Mouse (Mus musculus) cerebral cortex, adult 2 months (tissue): ENCODE results near the gene Dip2c.

Experiments
- WGBS: fragments of 180-500 bp; shearing (Covaris S2); methylation state at CpG from one replicate; pipeline ENCODE4 v1.1.7; 2018; 5-methylcytosine and 5-hydroxymethylcytosine counted together

The Dip2c gene

DNA sequence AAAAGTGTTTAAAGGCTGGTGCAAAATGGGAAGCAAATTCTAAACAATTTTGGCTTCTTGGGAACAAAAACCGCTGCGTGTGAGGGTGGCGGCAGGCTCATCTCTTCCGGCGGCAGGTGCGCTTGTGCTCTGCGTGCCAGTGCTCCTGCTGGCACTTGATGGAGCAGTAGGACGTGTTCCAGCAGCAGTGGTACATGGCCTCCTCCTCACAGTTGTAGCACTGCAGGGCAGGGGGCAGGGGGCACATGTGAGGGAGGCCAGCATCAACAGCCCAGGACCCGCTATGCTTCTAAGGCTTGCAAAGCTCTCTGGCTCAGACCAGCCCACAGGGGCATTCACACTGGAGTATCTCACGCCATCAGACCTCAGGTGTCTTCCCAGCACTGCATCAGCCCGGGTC is 410.4 kb downstream of the Dip2c start:
- WGBS, result 63% methylated on average over 11 of the region's 11 CpGs

DNA sequence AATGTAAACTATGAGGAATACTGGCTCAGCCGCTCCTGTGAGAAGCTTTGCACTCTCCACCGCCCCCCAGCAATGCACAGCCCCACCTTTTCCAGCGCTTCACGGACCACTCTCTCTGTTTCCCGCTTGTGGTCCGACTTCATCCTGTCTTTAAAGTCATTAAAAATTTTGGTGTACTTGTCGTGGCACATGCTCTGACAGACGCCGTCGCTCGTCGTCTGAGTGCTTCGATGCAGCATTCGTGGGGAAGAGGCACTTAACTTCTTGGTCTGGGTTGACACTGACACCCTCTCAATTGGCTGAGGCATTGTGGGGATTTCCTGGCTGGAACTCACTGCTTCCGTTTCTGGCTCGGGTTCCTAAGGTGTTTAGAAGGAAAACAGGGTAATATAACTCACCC is 413.0 kb downstream of the Dip2c start:
- whole genome bisulfite sequencing, result 82% methylated on average over 16 of the region's 16 CpGs

DNA sequence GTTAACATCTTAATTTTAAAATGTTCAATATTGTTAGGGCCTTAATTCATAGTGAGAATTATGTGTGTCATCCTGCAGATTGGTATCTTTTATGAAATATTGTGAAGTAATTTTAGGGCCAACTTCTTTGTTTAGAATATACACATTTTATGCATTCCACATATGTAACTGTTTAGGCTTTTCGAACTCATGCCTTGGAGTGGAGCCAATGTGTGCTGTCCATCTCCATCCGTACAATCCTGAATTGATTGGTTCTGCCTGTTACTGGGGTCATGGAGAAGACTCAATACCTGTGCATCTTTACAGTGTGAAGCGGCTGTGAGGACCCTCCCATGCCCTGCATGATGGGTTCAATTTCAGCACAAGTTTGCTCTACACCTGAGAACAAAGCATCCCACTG is 416.5 kb downstream of the Dip2c start:
- WGBS, result 84% methylated on average over 3 of the region's 3 CpGs

DNA sequence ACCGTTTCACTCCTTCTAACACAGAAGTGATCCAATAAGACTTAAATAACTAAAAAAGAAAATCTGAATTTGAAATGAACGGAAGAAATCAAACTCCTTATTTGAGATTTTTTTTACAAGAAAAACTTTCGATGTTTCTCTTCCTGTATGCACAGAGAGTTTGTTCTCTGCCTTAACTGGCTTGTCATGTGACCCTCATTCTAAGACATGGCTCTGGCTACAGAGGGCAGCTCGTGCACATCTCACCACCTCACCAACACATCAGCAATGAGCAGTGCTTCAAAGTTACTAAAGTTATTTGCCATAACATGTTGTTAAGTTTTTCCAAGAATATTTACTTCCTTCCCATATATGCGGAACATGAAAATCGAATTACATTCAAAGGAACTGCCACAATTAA is 418.3 kb downstream of the Dip2c start:
- 90% methylated on average over 6 of the region's 6 CpGs for WGBS

DNA sequence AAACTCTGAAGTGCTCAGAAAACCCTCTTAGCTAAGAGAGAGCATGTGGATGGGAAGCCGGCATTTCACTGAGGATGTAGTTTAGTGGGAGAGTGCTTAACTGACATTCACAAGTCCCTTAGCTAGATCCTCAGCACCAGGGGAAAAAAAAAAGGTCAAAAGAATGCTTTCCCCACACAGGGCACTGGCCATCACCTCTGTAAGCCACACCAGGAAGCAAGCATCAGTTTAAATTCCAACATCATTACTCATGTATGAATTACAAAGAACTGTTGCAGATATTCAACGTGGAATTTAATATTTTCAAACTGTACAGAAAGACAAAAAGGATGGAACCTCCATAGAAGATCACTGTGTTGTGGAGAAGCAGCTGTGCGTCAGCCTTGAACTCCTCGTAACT is 419.1 kb downstream of the Dip2c start:
- WGBS, result 89% methylated on average over 4 of the region's 4 CpGs

DNA sequence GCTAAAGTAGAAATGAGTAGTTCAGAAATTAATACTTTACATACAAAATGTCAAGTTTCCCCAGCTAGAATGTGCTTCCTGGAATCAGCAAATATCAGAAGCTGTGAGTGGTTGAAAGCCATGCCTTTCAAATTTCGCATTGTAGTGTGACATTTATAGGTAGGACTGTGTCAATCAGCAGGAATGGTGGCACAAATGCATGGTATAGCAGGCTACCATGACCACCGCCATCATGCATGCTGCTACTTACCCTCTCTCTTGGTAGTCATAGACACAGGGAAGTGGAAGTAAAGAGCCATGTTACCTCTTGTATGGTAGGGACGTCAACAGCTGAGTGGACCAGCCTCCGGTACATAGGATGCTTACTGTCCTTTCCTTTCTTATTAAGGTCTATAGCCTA is 421.0 kb downstream of the Dip2c start:
- 98% methylated on average over 4 of the region's 4 CpGs for WGBS

DNA sequence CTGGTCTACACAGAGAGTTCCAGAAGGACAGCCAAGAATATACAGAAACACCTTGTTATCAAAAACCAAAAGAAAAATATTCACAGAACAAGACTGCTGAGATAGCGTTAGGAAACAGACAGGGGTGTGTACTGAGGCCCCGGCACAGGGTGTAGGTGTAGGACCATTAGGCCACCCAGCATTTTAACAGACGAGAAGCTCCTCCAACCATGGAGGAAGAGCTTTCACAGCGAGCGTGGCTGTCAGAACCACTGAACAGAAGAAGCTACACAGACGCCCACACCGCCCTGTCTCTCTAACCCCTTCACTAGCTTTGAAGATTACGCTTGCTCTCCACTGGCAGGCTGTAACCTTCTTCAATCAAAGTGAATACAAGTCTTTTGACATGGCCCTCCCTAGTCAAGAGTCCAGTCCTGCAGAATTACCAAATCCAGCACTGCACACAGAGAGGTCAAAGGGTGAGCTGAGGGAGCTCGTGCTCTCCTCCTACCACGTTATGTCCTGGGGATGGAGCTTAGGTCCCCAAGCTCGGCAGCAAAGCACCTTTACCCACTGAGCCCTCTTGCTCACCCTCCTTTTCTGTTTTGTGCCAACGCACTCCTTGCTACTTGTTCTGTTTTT is 426.4 kb downstream of the Dip2c start:
- WGBS, result 68% methylated on average over 12 of the region's 12 CpGs

DNA sequence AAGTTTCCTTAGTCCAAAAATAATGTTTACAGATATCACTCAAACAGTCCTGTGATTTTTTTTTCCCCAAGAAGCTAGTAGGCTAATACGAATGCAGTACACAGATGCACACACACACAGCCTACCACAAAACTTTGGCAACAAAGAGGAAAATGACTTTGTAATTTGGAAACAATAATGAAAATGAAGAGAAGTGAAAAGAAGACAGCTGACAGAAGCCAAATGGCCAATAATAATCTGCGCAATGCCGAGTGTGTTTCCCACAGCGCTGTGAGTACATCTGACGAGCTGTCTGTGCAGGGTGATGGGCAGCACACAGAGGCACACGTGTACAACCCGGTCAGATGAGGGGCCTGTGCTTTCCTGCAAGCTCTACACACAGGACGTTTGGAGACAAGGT is 430.4 kb downstream of the Dip2c start:
- WGBS, result 90% methylated on average over 8 of the region's 8 CpGs

DNA sequence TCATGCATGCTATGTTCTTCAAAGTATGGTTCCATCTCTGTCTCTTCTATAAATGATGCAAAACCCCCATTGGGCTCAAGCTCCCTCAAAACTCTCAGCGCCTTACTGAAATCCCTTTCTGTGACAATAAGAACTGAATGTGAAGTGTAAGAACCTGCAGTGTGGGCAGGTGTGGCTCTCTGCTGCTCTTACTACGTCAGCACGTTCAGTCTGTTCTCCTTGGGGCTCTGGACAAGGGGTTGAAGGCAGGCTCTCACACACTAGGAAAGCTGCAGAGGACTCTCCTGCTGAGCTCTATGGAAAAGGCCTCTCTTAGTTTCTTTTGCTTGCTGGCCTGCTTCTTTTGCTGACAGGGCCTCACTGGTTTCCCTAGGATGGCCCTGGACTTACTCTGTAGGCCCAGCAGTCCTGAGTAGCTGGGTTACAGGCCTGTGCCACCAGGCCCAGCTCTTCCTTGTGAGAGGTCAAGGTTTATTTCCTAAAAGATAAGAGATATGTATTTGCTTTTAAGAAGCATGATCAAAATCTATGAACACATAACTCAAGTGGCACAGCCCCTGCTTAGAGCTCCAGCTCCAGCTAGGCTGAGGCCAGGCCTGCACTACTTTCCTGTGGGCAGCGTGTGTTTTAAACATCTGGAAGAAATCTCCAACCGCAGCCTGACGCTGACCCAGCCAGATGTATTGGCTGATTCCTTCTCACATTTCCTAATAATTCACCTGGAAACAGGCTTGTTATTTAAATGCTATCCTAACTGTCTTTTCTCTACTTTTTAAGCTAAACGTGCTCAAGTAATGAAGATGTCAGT is 432.3 kb downstream of the Dip2c start:
- WGBS, result 80% methylated on average over 7 of the region's 7 CpGs

DNA sequence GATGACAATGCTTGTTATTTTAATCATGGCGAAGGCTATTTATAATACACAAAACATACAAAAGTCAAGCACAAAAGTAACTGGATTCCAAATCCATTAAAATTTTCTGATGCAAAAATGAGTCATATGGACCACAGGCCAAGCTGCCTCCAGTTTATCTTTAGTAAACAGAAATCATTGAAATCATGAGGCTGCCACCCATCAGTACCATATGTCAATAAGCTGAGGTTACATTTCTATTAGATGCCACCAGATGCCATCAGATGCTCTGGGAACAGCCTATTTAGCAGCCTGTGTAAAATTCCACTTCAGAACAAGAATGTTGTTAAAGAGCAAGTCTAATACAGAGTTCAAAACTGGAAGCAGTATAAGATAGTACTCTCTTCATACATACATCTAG is 436.1 kb downstream of the Dip2c start:
- WGBS, result 93% methylated on average over 1 of the region's 1 CpGs

DNA sequence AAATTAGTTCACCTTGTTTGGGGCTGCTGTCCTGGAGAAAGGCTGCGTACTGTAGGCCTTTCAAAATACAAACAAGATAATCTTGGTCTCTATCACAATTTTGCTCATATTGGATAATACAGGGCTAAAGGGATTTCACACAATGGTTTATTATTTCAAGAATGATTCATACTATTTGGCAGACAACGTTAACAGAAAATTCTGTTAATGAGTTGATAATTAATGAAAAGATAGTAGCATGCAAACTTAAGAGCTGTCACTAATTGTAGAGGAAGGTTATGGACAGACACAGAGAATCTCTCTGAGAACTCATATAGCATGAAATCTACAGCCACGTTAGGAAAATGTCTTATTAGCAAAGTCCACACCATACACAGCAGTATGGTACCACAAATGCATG is 436.6 kb downstream of the Dip2c start:
- 78% methylated on average over 3 of the region's 3 CpGs for WGBS

DNA sequence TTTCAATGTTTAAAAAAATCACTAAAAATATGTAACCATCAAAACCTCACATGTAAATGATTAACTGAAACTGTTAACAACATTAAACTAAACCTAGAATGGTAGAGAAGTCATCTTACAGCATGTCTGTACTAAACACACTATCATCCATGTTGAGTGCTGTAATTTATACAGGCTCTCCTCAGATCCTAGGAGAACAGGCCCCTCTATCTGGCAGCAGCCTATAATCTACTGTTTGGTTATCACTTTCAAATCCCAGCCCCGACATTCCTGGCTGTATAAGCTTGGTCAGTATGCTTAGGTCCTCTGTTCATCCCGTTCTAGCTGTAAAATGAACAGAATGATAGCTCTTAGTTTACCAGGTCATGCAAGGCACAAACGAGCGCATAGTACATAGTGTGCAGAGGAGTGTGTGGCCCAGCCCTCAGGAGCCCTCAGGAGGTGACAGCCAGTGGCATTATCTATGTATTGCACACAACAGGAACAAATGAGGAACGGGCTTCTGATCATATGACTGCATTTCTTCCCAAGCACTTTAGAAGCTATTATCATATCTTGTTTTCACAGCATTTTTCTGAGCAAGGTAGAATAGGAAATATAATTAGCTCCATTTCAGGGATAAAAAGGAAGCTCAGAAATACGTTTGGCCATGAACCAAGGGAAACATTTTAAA is 437.3 kb downstream of the Dip2c start:
- 68% methylated on average over 6 of the region's 6 CpGs for WGBS

DNA sequence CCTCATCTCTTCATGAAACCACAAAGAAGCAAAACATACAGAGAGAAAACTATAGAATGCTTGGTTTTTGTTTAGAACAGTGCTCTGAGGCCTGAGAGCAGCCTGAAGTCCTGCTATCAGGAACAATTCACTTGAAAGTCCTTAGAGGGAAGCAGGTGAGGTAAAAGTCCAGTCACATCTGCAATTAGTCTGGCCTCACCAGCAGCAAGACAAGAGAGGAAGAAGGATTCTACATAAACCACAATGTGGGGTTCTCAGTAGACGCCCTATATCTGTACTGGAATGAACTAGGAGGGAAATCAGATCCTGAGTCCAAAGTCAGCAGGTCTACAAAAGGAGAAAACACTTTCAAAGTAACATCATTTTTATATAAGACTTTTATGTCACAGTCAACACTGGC is 438.9 kb downstream of the Dip2c start:
- 97% methylated on average over 1 of the region's 1 CpGs for WGBS
